Mouse (Mus musculus): ENCODE measurements around the gene Slc18a3. TPM values are rescaled to one million over a fixed set of nuclear protein-coding genes. Genes with fewer than 3 reads are reported as not detected.
A peak's percentile ranks its signal among the peaks of the same experiment; 100 is the strongest.

Gene Slc18a3
- polyA plus RNA-seq, 1 experiment from 2014 or later: 0.84 TPM

- Histone ChIP-seq H3K9me3 (replicated peaks; ENCODE audit: control insufficient read depth, low read length) (no peaks in the 10 kb centered on the region), H3K4me3 (ENCODE audit: low read depth, low read length) (peak within 1 kb of the TSS; percentile 35), H3K4me1 (ENCODE audit: control insufficient read depth, insufficient read depth, low read length) (peaks cover 9% of the 10 kb centered on the region), H3K4me2 (ENCODE audit: low read length) (peak within 1 kb of the TSS; percentile 59), H3K27ac (ENCODE audit: low read depth, low read length) (no peak within 1 kb of the TSS), H3K36me3 (ENCODE audit: control insufficient read depth, insufficient read depth, low read length) (no peaks in the 10 kb centered on the region), H3K27me3 (replicated peaks; ENCODE audit: control insufficient read depth, insufficient read depth, low read length) (peaks cover 64% of the 10 kb centered on the region), H3K9ac (ENCODE audit: low read length) (0 out of 2 replicates have a peak within 1 kb of the TSS, but pooled peaks have one; percentile 21)
- DNase-seq (ENCODE audit: low spot score) (no peak), ATAC-seq (no peak)
- WGBS: 14% methylated on average over 13 of the region's 13 CpGs
These were observed 1.2 kb upstream of the Slc18a3 start, which contains the start of gene Chat for GRCm38 (mm10) chr14:32465889-32466288. Gene Chat, minus strand, starts transcription at chr14:32465989.

DNA sequence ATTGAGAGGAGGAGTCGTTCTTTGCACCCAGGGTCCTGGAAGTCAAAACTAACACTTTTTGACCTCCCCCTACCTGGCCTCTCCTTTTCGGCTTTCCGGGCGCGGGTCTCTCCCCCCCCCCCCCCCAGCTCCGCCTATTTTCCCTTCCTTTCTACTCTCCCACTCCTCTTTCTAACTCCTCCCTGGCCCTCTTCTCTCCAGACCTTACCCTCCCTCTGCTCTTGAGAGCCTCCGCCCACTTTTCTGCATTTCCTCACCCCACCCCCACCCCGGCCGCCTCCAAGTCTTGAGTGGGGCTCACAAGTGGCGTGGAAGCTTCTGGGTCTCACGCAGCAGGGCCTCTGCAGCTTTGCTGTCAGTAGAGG is 838 bp upstream of the Slc18a3 start:
- peak overlapping the region; percentile 35; the same call in 1 of the 2 replicates for H3K4me3 ChIP-seq (ENCODE audit: low read depth, low read length)
- H3K27me3 ChIP-seq (replicated peaks; ENCODE audit: control insufficient read depth, insufficient read depth, low read length): peaks cover 68% of the 10 kb centered on the region
- no peak overlapping the region for H3K9ac ChIP-seq (ENCODE audit: low read length)
- under 1% methylated on average over 7 of the region's 11 CpGs for WGBS
- no peaks in the 10 kb centered on the region for H3K9me3 ChIP-seq (replicated peaks; ENCODE audit: control insufficient read depth, low read length)
- H3K4me1 ChIP-seq (ENCODE audit: control insufficient read depth, insufficient read depth, low read length): peaks cover 9% of the 10 kb centered on the region
- no peak for DNase-seq (ENCODE audit: low spot score)
- no peaks in the 10 kb centered on the region for H3K36me3 ChIP-seq (ENCODE audit: control insufficient read depth, insufficient read depth, low read length)
- peak overlapping the region; percentile 59 for H3K4me2 ChIP-seq (ENCODE audit: low read length)
- no peak for ATAC-seq
- H3K27ac ChIP-seq (ENCODE audit: low read depth, low read length): no peak overlapping the region

- Histone ChIP-seq H3K4me3 (ENCODE audit: low read depth, low read length) (peak overlapping the region; percentile 16), H3K9ac (ENCODE audit: low read length) (no peak overlapping the region), H3K27ac (ENCODE audit: low read depth, low read length) (no peak overlapping the region), H3K9me3 (replicated peaks; ENCODE audit: control insufficient read depth, low read length) (no peaks in the 10 kb centered on the region), H3K4me2 (ENCODE audit: low read length) (peak overlapping the region; percentile 59), H3K36me3 (ENCODE audit: control insufficient read depth, insufficient read depth, low read length) (no peaks in the 10 kb centered on the region), H3K27me3 (replicated peaks; ENCODE audit: control insufficient read depth, insufficient read depth, low read length) (peaks cover 87% of the 10 kb centered on the region), H3K4me1 (ENCODE audit: control insufficient read depth, insufficient read depth, low read length) (peaks cover 9% of the 10 kb centered on the region)
- ATAC-seq (peak; percentile 26; the same call in 1 of the 2 replicates), DNase-seq (ENCODE audit: low spot score) (no peak)
- 3% methylated on average over 74 of the region's 74 CpGs for WGBS
These were observed 1.2 kb downstream of the Slc18a3 start for GRCm38 (mm10) chr14:32463211-32464040.

DNA sequence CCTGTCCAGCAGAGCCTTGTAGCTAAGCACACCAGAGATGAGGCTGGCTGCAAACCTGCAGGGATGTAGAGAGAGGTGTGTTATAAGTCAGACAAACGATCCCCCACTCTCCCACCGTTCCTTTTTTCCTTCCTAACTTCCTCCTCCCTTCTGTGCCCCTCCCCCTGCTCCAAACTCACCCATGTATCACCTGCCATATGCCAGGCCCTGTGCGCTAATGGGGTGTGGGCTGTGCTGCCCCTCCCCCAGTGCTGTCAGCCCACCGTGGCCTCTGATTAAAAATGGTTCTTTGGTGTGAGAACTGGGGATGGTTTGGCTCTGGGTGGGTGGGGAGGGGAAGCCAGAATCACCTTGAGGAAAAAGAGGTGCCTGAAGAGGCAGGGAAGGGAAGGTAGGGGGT is 12.1 kb downstream of the Slc18a3 start:
- no peaks in the 10 kb centered on the region for H3K36me3 ChIP-seq (ENCODE audit: control insufficient read depth, insufficient read depth, low read length)
- no peak for DNase-seq (ENCODE audit: low spot score)
- no peak overlapping the region for H3K9ac ChIP-seq (ENCODE audit: low read length)
- H3K9me3 ChIP-seq (replicated peaks; ENCODE audit: control insufficient read depth, low read length): no peaks in the 10 kb centered on the region
- WGBS: 21% methylated on average over 4 of the region's 4 CpGs
- H3K4me1 ChIP-seq (ENCODE audit: control insufficient read depth, insufficient read depth, low read length): no peaks in the 10 kb centered on the region
- no peak for ATAC-seq
- H3K4me3 ChIP-seq (ENCODE audit: low read depth, low read length): no peak overlapping the region
- no peak overlapping the region for H3K4me2 ChIP-seq (ENCODE audit: low read length)
- no peak overlapping the region for H3K27ac ChIP-seq (ENCODE audit: low read depth, low read length)
- peaks cover 6% of the 10 kb centered on the region; the same call in 1 of the 2 replicates for H3K27me3 ChIP-seq (replicated peaks; ENCODE audit: control insufficient read depth, insufficient read depth, low read length)

- Histone ChIP-seq H3K4me1 (ENCODE audit: control insufficient read depth, insufficient read depth, low read length) (no peaks in the 10 kb centered on the region), H3K27me3 (replicated peaks; ENCODE audit: control insufficient read depth, insufficient read depth, low read length) (no peaks in the 10 kb centered on the region), H3K27ac (ENCODE audit: low read depth, low read length) (no peak overlapping the region), H3K4me2 (ENCODE audit: low read length) (no peak overlapping the region), H3K9me3 (replicated peaks; ENCODE audit: control insufficient read depth, low read length) (no peaks in the 10 kb centered on the region), H3K9ac (ENCODE audit: low read length) (no peak overlapping the region), H3K4me3 (ENCODE audit: low read depth, low read length) (no peak overlapping the region), H3K36me3 (ENCODE audit: control insufficient read depth, insufficient read depth, low read length) (no peaks in the 10 kb centered on the region)
- no peak for ATAC-seq
- DNase-seq (ENCODE audit: low spot score): no peak
- WGBS: 84% methylated on average over 6 of the region's 6 CpGs
These were observed 17.7 kb downstream of the Slc18a3 start for GRCm38 (mm10) chr14:32446989-32447388.

- H3K9me3 ChIP-seq (replicated peaks; ENCODE audit: control insufficient read depth, low read length): no peaks in the 10 kb centered on the region
- no peak overlapping the region for H3K9ac ChIP-seq (ENCODE audit: low read length)
- DNase-seq (ENCODE audit: low spot score): peak; percentile 38
- H3K4me1 ChIP-seq (ENCODE audit: control insufficient read depth, insufficient read depth, low read length): peaks cover 7% of the 10 kb centered on the region; the same call in 1 of the 2 replicates
- 8% methylated on average over 8 of the region's 8 CpGs for WGBS
- no peak overlapping the region for H3K4me2 ChIP-seq (ENCODE audit: low read length)
- H3K4me3 ChIP-seq (ENCODE audit: low read depth, low read length): no peak overlapping the region
- no peaks in the 10 kb centered on the region for H3K36me3 ChIP-seq (ENCODE audit: control insufficient read depth, insufficient read depth, low read length)
- 0 out of 2 replicates have a peak, but pooled peaks cover 3% of the 10 kb centered on the region for H3K27me3 ChIP-seq (replicated peaks; ENCODE audit: control insufficient read depth, insufficient read depth, low read length)
- ATAC-seq: no peak
- H3K27ac ChIP-seq (ENCODE audit: low read depth, low read length): no peak overlapping the region
These were observed 21.2 kb downstream of the Slc18a3 start for GRCm38 (mm10) chr14:32443446-32443845.

DNA sequence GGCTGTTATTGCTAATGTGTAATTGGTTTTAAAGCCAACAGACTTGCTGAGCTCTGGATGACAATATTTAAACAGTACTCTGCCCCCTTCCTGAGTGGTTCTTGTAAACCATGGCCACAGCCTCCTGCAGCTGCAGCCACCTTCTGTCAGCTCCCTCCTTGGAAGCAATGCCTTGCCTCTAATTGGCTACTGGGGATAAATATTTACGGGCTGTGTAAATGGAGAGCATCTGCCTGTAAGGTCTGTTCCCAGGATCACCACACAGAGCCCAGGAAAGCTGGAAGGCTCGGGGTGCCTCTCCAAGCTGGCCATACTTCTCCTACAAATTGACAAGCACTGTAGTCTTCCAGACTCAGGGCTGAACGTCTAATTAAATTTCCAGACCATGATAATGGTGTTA is 24.9 kb downstream of the Slc18a3 start:
- DNase-seq (ENCODE audit: low spot score) (peak; percentile 82), ATAC-seq (peak; percentile 94)
- no peaks in the 10 kb centered on the region for H3K9me3 ChIP-seq (replicated peaks; ENCODE audit: control insufficient read depth, low read length)
- H3K27ac ChIP-seq (ENCODE audit: low read depth, low read length): no peak overlapping the region
- H3K27me3 ChIP-seq (replicated peaks; ENCODE audit: control insufficient read depth, insufficient read depth, low read length): 0 out of 2 replicates have a peak, but pooled peaks cover 3% of the 10 kb centered on the region
- WGBS: 30% methylated on average over 3 of the region's 3 CpGs
- H3K4me1 ChIP-seq (ENCODE audit: control insufficient read depth, insufficient read depth, low read length): peaks cover 7% of the 10 kb centered on the region; the same call in 1 of the 2 replicates
- H3K36me3 ChIP-seq (ENCODE audit: control insufficient read depth, insufficient read depth, low read length): no peaks in the 10 kb centered on the region
- no peak overlapping the region for H3K4me3 ChIP-seq (ENCODE audit: low read depth, low read length)
- H3K4me2 ChIP-seq (ENCODE audit: low read length): no peak overlapping the region
- no peak overlapping the region for H3K9ac ChIP-seq (ENCODE audit: low read length)

- no peak overlapping the region for H3K27ac ChIP-seq (ENCODE audit: low read depth, low read length)
- DNase-seq (ENCODE audit: low spot score) (no peak), ATAC-seq (no peak)
- H3K36me3 ChIP-seq (ENCODE audit: control insufficient read depth, insufficient read depth, low read length): no peaks in the 10 kb centered on the region
- 64% methylated on average over 5 of the region's 5 CpGs for WGBS
- H3K4me1 ChIP-seq (ENCODE audit: control insufficient read depth, insufficient read depth, low read length): peaks cover 7% of the 10 kb centered on the region; the same call in 1 of the 2 replicates
- no peak overlapping the region for H3K9ac ChIP-seq (ENCODE audit: low read length)
- no peak overlapping the region for H3K4me3 ChIP-seq (ENCODE audit: low read depth, low read length)
- H3K27me3 ChIP-seq (replicated peaks; ENCODE audit: control insufficient read depth, insufficient read depth, low read length): 0 out of 2 replicates have a peak, but pooled peaks cover 3% of the 10 kb centered on the region
- H3K4me2 ChIP-seq (ENCODE audit: low read length): no peak overlapping the region
- no peaks in the 10 kb centered on the region for H3K9me3 ChIP-seq (replicated peaks; ENCODE audit: control insufficient read depth, low read length)
These were observed 25.3 kb downstream of the Slc18a3 start for GRCm38 (mm10) chr14:32439316-32439715.

DNA sequence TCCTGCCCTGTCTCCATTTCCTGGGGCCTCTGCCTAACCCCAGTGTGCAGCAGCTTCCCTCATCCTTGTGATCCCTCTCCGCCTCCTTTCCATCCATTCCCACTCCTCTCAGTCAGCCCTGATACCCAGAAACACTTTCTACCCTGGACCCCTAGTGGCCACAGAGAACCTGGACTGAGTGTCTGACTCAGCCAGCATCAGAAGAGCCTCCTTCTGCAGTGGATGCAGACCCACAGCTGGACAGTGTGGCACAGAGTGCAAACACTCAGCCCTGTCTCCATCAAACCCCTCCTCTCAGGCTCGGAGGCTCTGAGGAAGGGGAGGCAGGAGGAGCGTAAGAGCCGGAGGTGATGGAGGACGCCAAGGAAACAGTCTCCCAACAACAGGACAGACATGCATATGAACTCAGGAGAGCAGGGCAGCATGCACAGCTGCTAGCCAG is 27.3 kb downstream of the Slc18a3 start:
- H3K27me3 ChIP-seq (replicated peaks; ENCODE audit: control insufficient read depth, insufficient read depth, low read length): 0 out of 2 replicates have a peak, but pooled peaks cover 3% of the 10 kb centered on the region
- no peak for DNase-seq (ENCODE audit: low spot score)
- no peak overlapping the region for H3K27ac ChIP-seq (ENCODE audit: low read depth, low read length)
- 41% methylated on average over 5 of the region's 5 CpGs for WGBS
- no peak overlapping the region for H3K9ac ChIP-seq (ENCODE audit: low read length)
- no peak overlapping the region for H3K4me2 ChIP-seq (ENCODE audit: low read length)
- H3K4me1 ChIP-seq (ENCODE audit: control insufficient read depth, insufficient read depth, low read length): peaks cover 7% of the 10 kb centered on the region; the same call in 1 of the 2 replicates
- ATAC-seq: no peak
- H3K4me3 ChIP-seq (ENCODE audit: low read depth, low read length): no peak overlapping the region
- no peaks in the 10 kb centered on the region for H3K9me3 ChIP-seq (replicated peaks; ENCODE audit: control insufficient read depth, low read length)
- H3K36me3 ChIP-seq (ENCODE audit: control insufficient read depth, insufficient read depth, low read length): no peaks in the 10 kb centered on the region
